Comparison of ENCODE assay signal across 26 mouse cellular contexts in the genomic region with DNA sequence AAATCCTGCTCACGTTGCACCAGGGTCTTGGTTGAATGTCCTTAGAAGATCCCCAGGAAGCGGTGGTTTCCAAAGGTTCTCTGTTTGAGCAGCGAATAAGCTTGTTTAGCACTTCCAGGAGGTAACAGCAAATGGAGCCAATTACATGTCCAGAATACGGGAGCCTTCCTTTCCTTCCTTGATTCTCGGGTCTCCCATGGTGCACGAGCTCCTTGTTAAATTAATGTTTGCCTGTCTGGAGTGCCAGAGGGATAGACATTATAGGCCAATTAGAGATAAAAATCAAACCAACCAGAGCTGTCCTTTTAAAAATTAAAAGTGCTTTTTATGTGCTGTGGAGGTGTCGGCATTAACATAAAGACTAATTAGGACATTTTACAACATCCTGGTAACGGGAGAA.
DNase-seq lines count a peak whose midpoint lies in the region; ATAC-seq and TF ChIP-seq lines count a peak whose summit lies in the region.
"Had no signal": no experiment of that assay in that cellular context is flagged by ENCODE, and none has a peak within 500 bp of the region (broad histone marks: within the 10 kb centered on the region; RNA-seq: fewer than 3 reads in every experiment).

No protein-coding gene starts in this region.

- no peaks in the 10 kb centered on the region for H3K36me3 ChIP-seq in forebrain, embryonic 14.5 days (ENCODE audit: control insufficient read depth, insufficient read depth, low read length)
- H3K36me3 ChIP-seq in forebrain, embryonic 10.5 days (replicated peaks), result no peaks in the 10 kb centered on the region
- H3K36me3 ChIP-seq in limb, embryonic 11.5 days (ENCODE audit: control insufficient read depth, insufficient read depth, low read length), result no peaks in the 10 kb centered on the region
- H3K36me3 ChIP-seq: embryonic facial prominence, embryonic 10.5 days; embryonic facial prominence, embryonic 12.5 days; forebrain, embryonic 12.5 days; forebrain, embryonic 15.5 days; G1E had no signal

- no peaks in the 10 kb centered on the region for H3K9me3 ChIP-seq in forebrain, embryonic 14.5 days (replicated peaks; ENCODE audit: control insufficient read depth, low read length)
- no peaks in the 10 kb centered on the region for H3K9me3 ChIP-seq in forebrain, embryonic 10.5 days
- no peaks in the 10 kb centered on the region for H3K9me3 ChIP-seq in limb, embryonic 11.5 days (ENCODE audit: control insufficient read depth, low read length)
- H3K9me3 ChIP-seq: embryonic facial prominence, embryonic 10.5 days; embryonic facial prominence, embryonic 12.5 days; forebrain, embryonic 12.5 days; forebrain, embryonic 15.5 days had no signal

- H3K27me3 ChIP-seq in forebrain, embryonic 14.5 days (replicated peaks; ENCODE audit: control insufficient read depth, insufficient read depth, low read length), result no peaks in the 10 kb centered on the region
- no peaks in the 10 kb centered on the region for H3K27me3 ChIP-seq in forebrain, embryonic 10.5 days (ENCODE audit: poor library complexity, severe bottlenecking)
- H3K27me3 ChIP-seq in limb, embryonic 11.5 days (ENCODE audit: control insufficient read depth, insufficient read depth, low read length), result no peaks in the 10 kb centered on the region
- H3K27me3 ChIP-seq: CH12.LX; embryonic facial prominence, embryonic 12.5 days; forebrain, embryonic 12.5 days; forebrain, embryonic 15.5 days; Patski had no signal

- ATAC-seq in forebrain, embryonic 14.5 days, result no peak
- peak; percentile 60; the same call in 1 of the 2 replicates for ATAC-seq in limb, embryonic 11.5 days (ENCODE audit: insufficient number of reproducible peaks, low FRiP score, low TSS enrichment, low read depth)
- ATAC-seq: activated CD4-positive, CD25-positive, alpha-beta regulatory T cell, adult 4 months; CD4-positive, CD25-positive, alpha-beta regulatory T cell, adult 4 months; forebrain, embryonic 15.5 days; forebrain, postnatal 0 days; Patski had no signal

- TF ChIP-seq CTCF in brain, embryonic 14.5 days (IDR thresholded peaks at IDR 0.05; ENCODE audit: borderline replicate concordance, extremely low read depth, insufficient read depth, insufficient read length), result no peak

- no peak overlapping the region for H3K9ac ChIP-seq in forebrain, embryonic 14.5 days (ENCODE audit: low read length)
- no peak overlapping the region for H3K9ac ChIP-seq in limb, embryonic 11.5 days (ENCODE audit: low read length)
- H3K9ac ChIP-seq: embryonic facial prominence, embryonic 12.5 days; forebrain, embryonic 12.5 days; forebrain, embryonic 15.5 days; forebrain, postnatal 0 days had no signal

- H3K4me2 ChIP-seq in forebrain, embryonic 14.5 days (ENCODE audit: low read length), result no peak overlapping the region
- H3K4me2 ChIP-seq in limb, embryonic 11.5 days (ENCODE audit: low read depth, severe bottlenecking), result no peak overlapping the region
- H3K4me2 ChIP-seq: embryonic facial prominence, embryonic 12.5 days; forebrain, embryonic 12.5 days; forebrain, embryonic 15.5 days had no signal

- peak; percentile 16 for DNase-seq in forebrain, embryonic 14.5 days (ENCODE audit: low spot score)
- DNase-seq in forebrain, embryonic 10.5 days (ENCODE audit: extremely low spot score, low spot score), result no peak
- DNase-seq in brain, embryonic 14.5 days (ENCODE audit: low read depth), result peak; percentile 58
- peak; percentile 62 for DNase-seq in hindlimb bud, embryonic 11.5 days (ENCODE audit: extremely low spot score, low read depth, low spot score)
- DNase-seq in limb, embryonic 11.5 days (ENCODE audit: low spot score), result peak; percentile 51
- no peak for DNase-seq in kidney, postnatal 4 days
- DNase-seq in frontal cortex, postnatal 25 days (ENCODE audit: low spot score in 2 of 2), result no peak
- DNase-seq: adrenal gland, adult 8-10 months; adrenal gland, postnatal 14 days; adrenal gland, postnatal 36 days; B cell, adult 2 months; cerebellum, adult 11 months; cerebellum, adult 18-20 months; cerebellum, adult 9-10 months; cerebellum, postnatal 10 days; cerebellum, postnatal 25 days; forebrain, postnatal 0 days had no signal

- no peaks in the 10 kb centered on the region; the same call in 1 of the 2 replicates for H3K4me1 ChIP-seq in forebrain, embryonic 14.5 days (ENCODE audit: control insufficient read depth, insufficient read depth, low read length)
- 0 out of 2 replicates have a peak, but pooled peaks cover 9% of the 10 kb centered on the region for H3K4me1 ChIP-seq in forebrain, embryonic 10.5 days
- H3K4me1 ChIP-seq in limb, embryonic 11.5 days (ENCODE audit: control insufficient read depth, insufficient read depth, low read length), result no peaks in the 10 kb centered on the region
- H3K4me1 ChIP-seq: embryonic facial prominence, embryonic 12.5 days; forebrain, embryonic 12.5 days had no signal

- no peak for TF ChIP-seq POLR2A in brain, embryonic 14.5 days (IDR thresholded peaks at IDR 0.05; ENCODE audit: borderline replicate concordance, extremely low read depth, insufficient read depth, insufficient read length, poor library complexity, severe bottlenecking)

- H3K27ac ChIP-seq in forebrain, embryonic 14.5 days (ENCODE audit: low read depth, low read length), result no peak overlapping the region
- no peak overlapping the region for H3K27ac ChIP-seq in forebrain, embryonic 10.5 days
- no peak overlapping the region for H3K27ac ChIP-seq in limb, embryonic 11.5 days (replicated peaks; ENCODE audit: low read depth, low read length)
- H3K27ac ChIP-seq: embryonic facial prominence, embryonic 10.5 days; embryonic facial prominence, embryonic 12.5 days; forebrain, embryonic 12.5 days; forebrain, embryonic 15.5 days had no signal

- WGBS in forebrain, embryonic 14.5 days, result 29% methylated on average over 8 of the region's 8 CpGs
- WGBS in forebrain, embryonic 10.5 days, result 79% methylated on average over 8 of the region's 8 CpGs
- WGBS in limb, embryonic 11.5 days, result 21% methylated on average over 8 of the region's 8 CpGs

- no peak overlapping the region for H3K4me3 ChIP-seq in forebrain, embryonic 14.5 days (ENCODE audit: low read depth, low read length)
- no peak overlapping the region for H3K4me3 ChIP-seq in forebrain, embryonic 10.5 days
- no peak overlapping the region for H3K4me3 ChIP-seq in limb, embryonic 11.5 days (ENCODE audit: low read depth, low read length)
- H3K4me3 ChIP-seq: embryonic facial prominence, embryonic 10.5 days; embryonic facial prominence, embryonic 12.5 days; forebrain, embryonic 12.5 days; forebrain, embryonic 15.5 days had no signal

Comparison
In these comparisons a context has a peak if more than half of its experiments do, and no peak if none do; other contexts are left out.
1. DNase-seq: peak in forebrain, embryonic 14.5 days (single experiment), brain, embryonic 14.5 days (single experiment), hindlimb bud, embryonic 11.5 days (single experiment) and limb, embryonic 11.5 days (single experiment); none in forebrain, embryonic 10.5 days (single experiment), kidney, postnatal 4 days (0 of 2) and frontal cortex, postnatal 25 days (0 of 2).